Mouse (Mus musculus) small intestine, adult 2 months (tissue): ENCODE data around the gene Kdm4b.

Source experiments
- CTCF ChIP-seq: fragments of 200-500 bp; IDR thresholded peaks from 2 replicates; pipeline ENCODE4 v1.5.1; 2012; ENCODE audit warnings: low read depth, mild to moderate bottlenecking, control low read depth, inconsistent platforms, low read length, moderate library complexity, mixed read lengths; ENCODE audit not compliant: insufficient replicate concordance, insufficient read length; ENCODE audit errors: extremely low read depth
- POLR2A ChIP-seq: fragments of 200-500 bp; IDR thresholded peaks from 2 replicates; pipeline ENCODE4 v1.6.1; 2012; ENCODE audit warnings: low read depth, mild to moderate bottlenecking, control low read depth, inconsistent platforms, low read length, moderate library complexity

DNA sequence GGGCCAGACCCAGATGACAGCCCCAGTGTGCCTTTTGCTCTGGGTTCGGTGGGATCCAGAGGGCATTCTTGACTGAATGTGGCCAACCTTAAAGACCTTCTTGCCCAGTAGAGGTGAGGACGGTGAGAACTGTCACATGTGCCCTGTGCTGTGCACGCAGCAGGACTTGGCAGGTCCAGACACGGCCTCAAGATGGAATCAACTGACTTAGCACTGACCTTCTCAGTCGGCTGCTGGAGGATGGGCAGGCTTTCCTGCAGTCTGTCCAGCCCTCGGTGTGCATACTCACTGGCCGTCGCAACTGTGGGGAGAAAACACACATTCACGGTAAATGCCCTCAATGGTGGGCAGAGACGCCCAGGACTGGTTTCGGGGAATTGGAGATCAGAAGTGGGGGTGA lies 39.9 kb upstream of the Kdm4b start:
- TF ChIP-seq CTCF, result no peak
- TF ChIP-seq POLR2A, result no peak
